Mouse (Mus musculus): ENCODE measurements at regions not wholly inside any gene's neighbourhood (a gene's known extent, or its start where the extent isn't known, plus 50 kb on each side); places are given as distances from the start of the nearest gene placed in this dataset.
A peak's percentile ranks its signal among the peaks of the same experiment; 100 is the strongest.

- no peak for DNase-seq (ENCODE audit: low spot score)
- Histone ChIP-seq H3K4me3 (ENCODE audit: low read depth, low read length) (no peak overlapping the region), H3K27ac (ENCODE audit: low read depth, low read length) (no peak overlapping the region), H3K4me1 (replicated peaks; ENCODE audit: control insufficient read depth, insufficient read depth, low read length) (0 out of 2 replicates have a peak, but pooled peaks cover under 1% of the 10 kb centered on the region), H3K9me3 (ENCODE audit: control insufficient read depth, low read length) (no peaks in the 10 kb centered on the region; the same call in 1 of the 2 replicates), H3K4me2 (ENCODE audit: low read depth, low read length, severe bottlenecking) (no peak overlapping the region), H3K9ac (ENCODE audit: low read length) (no peak overlapping the region), H3K27me3 (ENCODE audit: control insufficient read depth, insufficient read depth, low read length) (no peaks in the 10 kb centered on the region; the same call in 1 of the 2 replicates), H3K36me3 (ENCODE audit: control insufficient read depth, insufficient read depth, low read length) (no peaks in the 10 kb centered on the region)
- ATAC-seq (replicated peaks; ENCODE audit: low FRiP score), result no peak
- WGBS, result 94% methylated on average over 9 of the region's 9 CpGs
These were observed 147.6 kb upstream of the 1600014C23Rik start for GRCm38 (mm10) chr17:45881284-45881683.

- no peak for ATAC-seq (replicated peaks; ENCODE audit: low FRiP score)
- DNase-seq (ENCODE audit: low spot score), result no peak
- H3K9ac ChIP-seq (ENCODE audit: low read length), result no peak overlapping the region
- peaks cover 1% of the 10 kb centered on the region for H3K27me3 ChIP-seq (ENCODE audit: control insufficient read depth, insufficient read depth, low read length)
- no peak overlapping the region for H3K4me3 ChIP-seq (ENCODE audit: low read depth, low read length)
- 86% methylated on average over 6 of the region's 6 CpGs for WGBS
- no peaks in the 10 kb centered on the region for H3K36me3 ChIP-seq (ENCODE audit: control insufficient read depth, insufficient read depth, low read length)
- no peaks in the 10 kb centered on the region for H3K4me1 ChIP-seq (replicated peaks; ENCODE audit: control insufficient read depth, insufficient read depth, low read length)
- H3K4me2 ChIP-seq (ENCODE audit: low read depth, low read length, severe bottlenecking), result no peak overlapping the region
- H3K9me3 ChIP-seq (ENCODE audit: control insufficient read depth, low read length), result no peaks in the 10 kb centered on the region; the same call in 1 of the 2 replicates
- no peak overlapping the region for H3K27ac ChIP-seq (ENCODE audit: low read depth, low read length)
These were observed 147.1 kb upstream of the 1600014C23Rik start for GRCm38 (mm10) chr17:45880761-45881160.

GRCm38 (mm10) chr17:45879478-45880250 is 146.0 kb upstream of the 1600014C23Rik start:
- Histone ChIP-seq H3K4me2 (ENCODE audit: low read depth, low read length, severe bottlenecking) (no peak overlapping the region), H3K4me1 (replicated peaks; ENCODE audit: control insufficient read depth, insufficient read depth, low read length) (no peaks in the 10 kb centered on the region), H3K27ac (ENCODE audit: low read depth, low read length) (no peak overlapping the region), H3K27me3 (ENCODE audit: control insufficient read depth, insufficient read depth, low read length) (peaks cover 2% of the 10 kb centered on the region; the same call in 1 of the 2 replicates), H3K9me3 (ENCODE audit: control insufficient read depth, low read length) (no peaks in the 10 kb centered on the region; the same call in 1 of the 2 replicates), H3K9ac (ENCODE audit: low read length) (no peak overlapping the region), H3K4me3 (ENCODE audit: low read depth, low read length) (no peak overlapping the region), H3K36me3 (ENCODE audit: control insufficient read depth, insufficient read depth, low read length) (no peaks in the 10 kb centered on the region)
- DNase-seq (ENCODE audit: low spot score) (no peak), ATAC-seq (replicated peaks; ENCODE audit: low FRiP score) (no peak)
- 69% methylated on average over 6 of the region's 6 CpGs for WGBS

GRCm38 (mm10) chr17:45878394-45878793 is 144.8 kb upstream of the 1600014C23Rik start:
- H3K36me3 ChIP-seq (ENCODE audit: control insufficient read depth, insufficient read depth, low read length), result no peaks in the 10 kb centered on the region
- H3K27me3 ChIP-seq (ENCODE audit: control insufficient read depth, insufficient read depth, low read length), result peaks cover 2% of the 10 kb centered on the region; the same call in 1 of the 2 replicates
- no peaks in the 10 kb centered on the region; the same call in 1 of the 2 replicates for H3K9me3 ChIP-seq (ENCODE audit: control insufficient read depth, low read length)
- no peak for ATAC-seq (replicated peaks; ENCODE audit: low FRiP score)
- no peak overlapping the region for H3K9ac ChIP-seq (ENCODE audit: low read length)
- H3K27ac ChIP-seq (ENCODE audit: low read depth, low read length), result no peak overlapping the region
- H3K4me1 ChIP-seq (replicated peaks; ENCODE audit: control insufficient read depth, insufficient read depth, low read length), result peaks cover 11% of the 10 kb centered on the region
- H3K4me3 ChIP-seq (ENCODE audit: low read depth, low read length), result no peak overlapping the region
- 86% methylated on average over 6 of the region's 6 CpGs for WGBS
- no peak overlapping the region for H3K4me2 ChIP-seq (ENCODE audit: low read depth, low read length, severe bottlenecking)
- DNase-seq (ENCODE audit: low spot score), result no peak

- Histone ChIP-seq H3K27ac (ENCODE audit: low read depth, low read length) (no peak overlapping the region), H3K36me3 (ENCODE audit: control insufficient read depth, insufficient read depth, low read length) (no peaks in the 10 kb centered on the region), H3K4me1 (replicated peaks; ENCODE audit: control insufficient read depth, insufficient read depth, low read length) (peaks cover 26% of the 10 kb centered on the region), H3K4me2 (ENCODE audit: low read depth, low read length, severe bottlenecking) (no peak overlapping the region), H3K9me3 (ENCODE audit: control insufficient read depth, low read length) (no peaks in the 10 kb centered on the region; the same call in 1 of the 2 replicates), H3K9ac (ENCODE audit: low read length) (no peak overlapping the region), H3K4me3 (ENCODE audit: low read depth, low read length) (no peak overlapping the region), H3K27me3 (ENCODE audit: control insufficient read depth, insufficient read depth, low read length) (peaks cover 2% of the 10 kb centered on the region)
- 91% methylated on average over 8 of the region's 8 CpGs for WGBS
- no peak for DNase-seq (ENCODE audit: low spot score)
- no peak for ATAC-seq (replicated peaks; ENCODE audit: low FRiP score)
These were observed 141.7 kb upstream of the 1600014C23Rik start for GRCm38 (mm10) chr17:45875325-45875724.

- H3K4me1 ChIP-seq (replicated peaks; ENCODE audit: control insufficient read depth, insufficient read depth, low read length), result peaks cover 26% of the 10 kb centered on the region
- H3K4me2 ChIP-seq (ENCODE audit: low read depth, low read length, severe bottlenecking), result peak overlapping the region; percentile 41
- H3K27ac ChIP-seq (ENCODE audit: low read depth, low read length), result peak overlapping the region; percentile 77
- DNase-seq (ENCODE audit: low spot score), result peak; percentile 77
- ATAC-seq (replicated peaks; ENCODE audit: low FRiP score), result peak; percentile 63
- H3K9ac ChIP-seq (ENCODE audit: low read length), result peak overlapping the region; percentile 42
- 6% methylated on average over 8 of the region's 8 CpGs for WGBS
- no peak overlapping the region for H3K4me3 ChIP-seq (ENCODE audit: low read depth, low read length)
- peaks cover 2% of the 10 kb centered on the region for H3K27me3 ChIP-seq (ENCODE audit: control insufficient read depth, insufficient read depth, low read length)
- no peaks in the 10 kb centered on the region; the same call in 1 of the 2 replicates for H3K9me3 ChIP-seq (ENCODE audit: control insufficient read depth, low read length)
- no peaks in the 10 kb centered on the region for H3K36me3 ChIP-seq (ENCODE audit: control insufficient read depth, insufficient read depth, low read length)
These were observed 140.4 kb upstream of the 1600014C23Rik start for GRCm38 (mm10) chr17:45873996-45874395.

- no peaks in the 10 kb centered on the region; the same call in 1 of the 2 replicates for H3K9me3 ChIP-seq (ENCODE audit: control insufficient read depth, low read length)
- peak overlapping the region; percentile 77 for H3K27ac ChIP-seq (ENCODE audit: low read depth, low read length)
- H3K36me3 ChIP-seq (ENCODE audit: control insufficient read depth, insufficient read depth, low read length), result no peaks in the 10 kb centered on the region
- peaks cover 2% of the 10 kb centered on the region for H3K27me3 ChIP-seq (ENCODE audit: control insufficient read depth, insufficient read depth, low read length)
- peak overlapping the region; percentile 42 for H3K9ac ChIP-seq (ENCODE audit: low read length)
- WGBS, result 1% methylated on average over 21 of the region's 21 CpGs
- H3K4me2 ChIP-seq (ENCODE audit: low read depth, low read length, severe bottlenecking), result peak overlapping the region; percentile 41
- DNase-seq (ENCODE audit: low spot score) (peak; percentile 90), ATAC-seq (replicated peaks; ENCODE audit: low FRiP score) (peak; percentile 78)
- peaks cover 26% of the 10 kb centered on the region for H3K4me1 ChIP-seq (replicated peaks; ENCODE audit: control insufficient read depth, insufficient read depth, low read length)
- no peak overlapping the region for H3K4me3 ChIP-seq (ENCODE audit: low read depth, low read length)
These were observed 139.7 kb upstream of the 1600014C23Rik start for GRCm38 (mm10) chr17:45873200-45873955.

- Histone ChIP-seq H3K27me3 (ENCODE audit: control insufficient read depth, insufficient read depth, low read length) (peaks cover 2% of the 10 kb centered on the region), H3K27ac (ENCODE audit: low read depth, low read length) (no peak overlapping the region), H3K36me3 (ENCODE audit: control insufficient read depth, insufficient read depth, low read length) (no peaks in the 10 kb centered on the region), H3K9ac (ENCODE audit: low read length) (no peak overlapping the region), H3K4me3 (ENCODE audit: low read depth, low read length) (no peak overlapping the region), H3K4me2 (ENCODE audit: low read depth, low read length, severe bottlenecking) (no peak overlapping the region), H3K9me3 (ENCODE audit: control insufficient read depth, low read length) (no peaks in the 10 kb centered on the region), H3K4me1 (replicated peaks; ENCODE audit: control insufficient read depth, insufficient read depth, low read length) (peaks cover 26% of the 10 kb centered on the region)
- no peak for DNase-seq (ENCODE audit: low spot score)
- no peak for ATAC-seq (replicated peaks; ENCODE audit: low FRiP score)
- WGBS, result 44% methylated on average over 22 of the region's 22 CpGs
These were observed 138.3 kb upstream of the 1600014C23Rik start for GRCm38 (mm10) chr17:45871666-45872653.
